Mouse (Mus musculus): ENCODE results near the gene Chek1. TPM values are rescaled to one million over a fixed set of nuclear protein-coding genes. Genes with fewer than 3 reads are reported as not detected.

Gene Chek1
- polyA plus RNA-seq (2016; fragmentation: Nextera tagmentation; extraction: Ambion mirVana): 24.7 and 33.8 TPM in 2 replicates

DNA sequence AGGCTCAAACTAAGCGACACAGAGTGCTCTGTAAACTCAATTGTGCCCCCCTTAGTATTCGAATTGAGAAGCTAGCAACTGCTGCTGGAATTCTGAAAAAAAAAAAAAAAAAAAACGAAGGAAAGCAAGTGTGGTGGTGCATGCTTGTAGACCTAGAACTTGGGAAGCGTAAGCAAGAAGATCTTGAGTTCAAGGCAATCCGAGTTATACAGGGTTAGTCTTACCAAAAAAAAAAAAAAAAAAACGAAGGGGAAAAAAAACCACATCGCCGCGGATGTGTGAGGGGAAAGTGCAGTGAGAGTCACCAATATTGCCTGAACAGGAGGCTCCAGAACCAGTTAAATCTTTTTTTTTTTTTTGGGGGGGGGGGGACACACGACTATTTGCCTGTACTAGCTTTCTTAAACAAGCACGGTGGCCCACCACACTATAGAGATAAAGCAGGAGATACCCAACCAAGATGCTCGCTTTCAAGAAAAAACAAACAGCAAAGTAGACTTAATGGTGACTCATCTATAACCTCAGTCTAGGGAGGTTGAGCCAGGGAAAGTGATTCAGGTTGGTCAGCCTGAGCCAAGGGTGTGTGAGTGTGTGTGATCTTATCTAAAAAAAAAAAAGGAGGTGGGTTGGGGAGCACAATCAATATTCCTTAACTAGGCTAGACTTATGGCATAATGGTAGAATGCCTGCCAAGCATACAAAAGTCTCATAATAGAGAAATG, at the start of gene Chek1:
Chek1 (minus strand) TSS at position 32 of the 722 bp plus-strand sequence.
- 9% methylated on average over 12 of the region's 12 CpGs for WGBS
- no peaks in the 10 kb centered on the region for H3K9me3 ChIP-seq (replicated peaks)
- no peak for ATAC-seq (ENCODE audit: low FRiP score)
- no peaks in the 10 kb centered on the region for H3K27me3 ChIP-seq
- peak within 1 kb of the TSS; percentile 95 for H3K4me2 ChIP-seq (replicated peaks)
- H3K4me1 ChIP-seq: peaks cover 10% of the 10 kb centered on the region
- peaks cover 10% of the 10 kb centered on the region; the same call in 1 of the 2 replicates for H3K36me3 ChIP-seq
- peak within 1 kb of the TSS; percentile 56 for H3K4me3 ChIP-seq
- peak within 1 kb of the TSS; percentile 85 for H3K27ac ChIP-seq
- peak within 1 kb of the TSS; percentile 64 for H3K9ac ChIP-seq

DNA sequence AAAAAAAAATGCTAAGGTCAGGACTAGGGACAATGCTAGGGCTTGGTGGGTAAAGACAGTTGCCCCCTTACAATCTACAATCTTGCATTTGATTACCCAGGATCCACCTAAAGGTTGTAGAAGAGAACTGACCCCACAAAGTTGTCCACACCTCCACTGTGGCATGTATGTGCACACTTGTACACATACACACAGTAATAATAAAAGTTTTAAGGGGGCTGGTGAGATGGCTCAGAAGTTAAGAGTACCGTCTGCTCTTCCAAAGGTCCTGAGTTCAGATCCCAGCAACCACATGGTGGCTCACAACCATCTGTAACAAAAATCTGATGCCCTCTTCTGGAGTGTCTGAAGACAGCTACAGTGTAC, 42.2 kb upstream of the Chek1 start:
- Histone ChIP-seq H3K36me3 (peaks cover 5% of the 10 kb centered on the region), H3K27me3 (no peaks in the 10 kb centered on the region), H3K27ac (no peak overlapping the region), H3K4me3 (no peak overlapping the region), H3K9me3 (replicated peaks) (no peaks in the 10 kb centered on the region), H3K4me2 (replicated peaks) (peak overlapping the region; percentile 72; the same call in 1 of the 2 replicates), H3K9ac (no peak overlapping the region), H3K4me1 (peaks cover 14% of the 10 kb centered on the region)
- WGBS: 82% methylated on average over 1 of the region's 1 CpGs
- no peak for ATAC-seq (ENCODE audit: low FRiP score)

DNA sequence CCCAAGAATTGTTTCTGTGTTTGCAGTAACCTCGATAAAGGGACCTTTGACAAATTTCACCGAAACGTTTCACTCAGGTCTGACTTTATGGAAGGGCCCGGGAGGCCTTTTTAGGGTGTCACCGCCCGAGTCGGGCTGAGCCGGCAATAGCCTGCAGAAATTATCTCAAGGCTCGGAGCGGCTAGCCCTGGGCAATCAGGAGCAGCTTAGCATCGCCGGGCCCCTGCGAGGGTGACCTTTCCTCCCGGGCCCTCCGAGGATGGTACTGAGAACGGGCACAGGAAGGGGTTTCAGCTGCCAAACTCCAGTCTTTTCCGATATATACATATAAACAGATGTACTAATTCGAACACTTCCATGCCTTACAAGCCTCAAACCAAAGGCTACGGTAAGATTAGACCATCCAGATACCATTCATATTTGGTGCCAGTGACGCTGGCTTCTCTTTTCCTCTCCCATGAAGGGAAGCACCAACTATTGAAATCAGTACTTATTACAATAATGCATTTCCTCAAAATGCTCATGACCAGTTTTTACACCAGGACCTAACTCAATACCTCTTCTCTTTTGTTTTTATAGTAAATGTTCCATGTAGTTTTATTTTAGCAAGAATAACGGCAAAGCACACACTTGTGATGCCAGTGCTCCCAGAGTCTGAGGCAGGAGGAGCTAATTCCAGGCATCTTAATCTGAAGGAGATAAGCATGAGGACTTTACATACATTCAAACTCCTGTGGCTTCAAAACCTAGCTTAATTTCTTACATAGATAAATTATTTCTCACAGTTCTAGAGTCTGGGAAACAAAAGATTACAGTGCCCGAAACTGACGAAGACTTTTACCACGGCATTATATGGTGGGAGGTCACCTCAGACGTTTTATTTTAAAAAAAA, 41.5 kb upstream of the Chek1 start:
- Histone ChIP-seq H3K4me2 (replicated peaks) (peak overlapping the region; percentile 72), H3K27me3 (no peaks in the 10 kb centered on the region), H3K36me3 (peaks cover 9% of the 10 kb centered on the region), H3K4me1 (peaks cover 14% of the 10 kb centered on the region), H3K9ac (peak overlapping the region; percentile 83), H3K9me3 (replicated peaks) (no peaks in the 10 kb centered on the region), H3K4me3 (peak overlapping the region; percentile 95), H3K27ac (peak overlapping the region; percentile 87)
- WGBS: 17% methylated on average over 25 of the region's 25 CpGs
- ATAC-seq (ENCODE audit: low FRiP score): peak; percentile 27

DNA sequence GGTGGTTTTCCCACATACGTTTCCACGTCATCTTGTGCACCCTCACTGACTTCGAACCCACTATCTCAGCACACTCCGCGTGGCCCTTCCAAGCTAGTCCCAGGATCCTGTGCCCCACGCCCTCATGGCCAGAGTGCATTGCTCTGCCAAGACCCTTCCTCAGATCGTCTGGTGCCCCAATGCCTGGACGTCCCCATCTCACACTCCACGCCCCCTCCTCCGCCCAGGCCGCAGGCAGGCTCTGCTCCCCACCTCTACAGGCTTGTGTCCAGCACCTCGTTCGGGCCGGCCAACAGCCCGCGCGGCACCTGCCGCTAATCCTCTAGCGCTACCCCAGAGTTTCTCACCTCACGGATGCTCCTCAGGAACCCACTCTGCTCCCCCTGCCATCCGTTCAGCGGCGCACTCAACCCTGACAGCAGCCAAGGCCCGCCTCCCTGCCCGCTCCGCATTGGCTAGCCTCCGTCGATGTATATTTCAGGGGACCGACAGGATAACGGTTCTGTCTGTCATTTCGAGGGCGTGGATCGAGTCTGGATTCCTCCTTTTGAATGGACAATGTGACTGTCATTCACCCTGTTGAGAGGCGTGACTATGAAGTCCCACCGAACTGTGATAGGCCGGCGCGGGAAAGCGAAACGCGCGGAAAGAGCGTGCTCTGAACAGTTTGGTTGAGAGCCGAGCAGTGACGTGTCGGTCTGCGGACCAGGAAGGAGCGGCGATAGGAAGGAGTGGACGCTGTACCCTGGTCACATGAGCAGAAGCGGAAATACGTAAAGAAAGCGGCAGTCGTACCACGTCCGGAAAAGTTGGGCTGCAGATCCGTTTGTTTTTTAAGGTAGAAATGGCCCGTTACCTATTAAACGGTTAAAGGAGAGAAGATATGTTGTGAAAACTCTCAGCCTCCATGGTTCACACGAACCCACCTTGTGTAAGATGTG, 40.6 kb upstream of the Chek1 start, which contains the start of gene Stt3a:
Stt3a (minus strand) TSS at position 477 of the 941 bp plus-strand sequence.
- peak within 1 kb of the TSS; percentile 91 for H3K9ac ChIP-seq
- H3K36me3 ChIP-seq: peaks cover 16% of the 10 kb centered on the region
- H3K4me2 ChIP-seq (replicated peaks): peak within 1 kb of the TSS; percentile 92
- H3K4me3 ChIP-seq: peak within 1 kb of the TSS; percentile 95
- H3K27ac ChIP-seq: peak within 1 kb of the TSS; percentile 87
- H3K27me3 ChIP-seq: no peaks in the 10 kb centered on the region
- peaks cover 14% of the 10 kb centered on the region for H3K4me1 ChIP-seq
- no peaks in the 10 kb centered on the region for H3K9me3 ChIP-seq (replicated peaks)
- ATAC-seq (ENCODE audit: low FRiP score): peak; percentile 100
- under 1% methylated on average over 60 of the region's 60 CpGs for WGBS

GRCm38 (mm10) chr9:36764378-36764777, 37.5 kb upstream of the Chek1 start:
- Histone ChIP-seq H3K4me3 (no peak overlapping the region), H3K4me1 (peaks cover 14% of the 10 kb centered on the region), H3K4me2 (replicated peaks) (no peak overlapping the region), H3K27ac (no peak overlapping the region), H3K9me3 (replicated peaks) (no peaks in the 10 kb centered on the region), H3K27me3 (no peaks in the 10 kb centered on the region), H3K9ac (no peak overlapping the region), H3K36me3 (peaks cover 32% of the 10 kb centered on the region)
- 100% methylated on average over 1 of the region's 1 CpGs for WGBS
- ATAC-seq (ENCODE audit: low FRiP score): no peak

- peak overlapping the region; percentile 85 for H3K27ac ChIP-seq
- H3K27me3 ChIP-seq: no peaks in the 10 kb centered on the region
- H3K9me3 ChIP-seq (replicated peaks): no peaks in the 10 kb centered on the region
- H3K4me1 ChIP-seq: peaks cover 10% of the 10 kb centered on the region
- peak overlapping the region; percentile 95 for H3K4me2 ChIP-seq (replicated peaks)
- WGBS: under 1% methylated on average over 53 of the region's 53 CpGs
- peak; percentile 96 for ATAC-seq (ENCODE audit: low FRiP score)
- peak overlapping the region; percentile 64 for H3K9ac ChIP-seq
- H3K4me3 ChIP-seq: peak overlapping the region; percentile 56
- peaks cover 13% of the 10 kb centered on the region for H3K36me3 ChIP-seq
These were observed 483 bp downstream of the Chek1 start for GRCm38 (mm10) chr9:36726131-36727033.

DNA sequence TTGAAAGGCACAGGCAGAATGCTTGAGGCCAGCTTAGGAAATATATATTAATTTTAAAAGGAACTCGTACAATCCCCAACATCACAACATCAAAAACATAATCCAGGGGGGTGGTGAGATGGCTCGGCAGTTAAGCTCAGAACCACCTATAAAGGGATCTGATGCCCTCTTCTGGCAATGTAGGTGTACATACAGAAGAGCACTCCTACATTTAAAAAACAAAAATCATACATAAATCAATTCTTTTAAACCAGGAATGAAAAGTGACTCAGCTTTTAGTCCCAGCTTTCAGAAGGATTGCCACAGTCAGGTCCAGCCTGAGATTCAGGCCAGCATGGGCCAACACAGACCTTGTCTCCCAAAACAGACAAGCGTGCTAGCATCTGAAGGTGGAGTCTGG, 10.2 kb downstream of the Chek1 start:
- Histone ChIP-seq H3K36me3 (peaks cover 21% of the 10 kb centered on the region), H3K27ac (no peak overlapping the region), H3K4me1 (no peaks in the 10 kb centered on the region), H3K9ac (no peak overlapping the region), H3K27me3 (no peaks in the 10 kb centered on the region), H3K4me2 (replicated peaks) (no peak overlapping the region), H3K4me3 (no peak overlapping the region), H3K9me3 (replicated peaks) (no peaks in the 10 kb centered on the region)
- no peak for ATAC-seq (ENCODE audit: low FRiP score)
- 81% methylated on average over 3 of the region's 3 CpGs for WGBS

DNA sequence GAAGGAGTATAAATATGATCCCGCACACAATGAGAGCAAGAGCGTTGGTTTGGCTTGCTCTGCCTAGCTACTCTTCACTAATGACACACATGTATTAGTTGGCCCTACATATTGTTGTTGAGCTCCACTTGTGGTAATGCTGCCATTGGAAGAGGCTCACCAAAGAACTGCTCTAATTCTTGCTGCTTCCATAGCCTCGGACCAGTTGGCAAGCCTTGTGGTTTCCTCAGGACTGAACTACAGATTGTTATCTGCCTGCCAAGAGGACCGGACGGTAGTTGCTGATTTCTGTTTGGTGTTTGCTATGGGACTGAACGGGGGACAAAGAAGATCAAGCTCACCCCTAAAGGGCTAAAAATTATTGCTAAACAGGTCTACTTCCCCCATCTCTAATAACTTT, 19.6 kb downstream of the Chek1 start:
- H3K27ac ChIP-seq: no peak overlapping the region
- H3K4me2 ChIP-seq (replicated peaks): no peak overlapping the region
- no peaks in the 10 kb centered on the region for H3K4me1 ChIP-seq
- no peaks in the 10 kb centered on the region for H3K27me3 ChIP-seq
- H3K9ac ChIP-seq: no peak overlapping the region
- H3K36me3 ChIP-seq: peaks cover 5% of the 10 kb centered on the region; the same call in 1 of the 2 replicates
- H3K9me3 ChIP-seq (replicated peaks): no peaks in the 10 kb centered on the region
- no peak overlapping the region for H3K4me3 ChIP-seq
- no peak for ATAC-seq (ENCODE audit: low FRiP score)
- WGBS: 94% methylated on average over 6 of the region's 6 CpGs

DNA sequence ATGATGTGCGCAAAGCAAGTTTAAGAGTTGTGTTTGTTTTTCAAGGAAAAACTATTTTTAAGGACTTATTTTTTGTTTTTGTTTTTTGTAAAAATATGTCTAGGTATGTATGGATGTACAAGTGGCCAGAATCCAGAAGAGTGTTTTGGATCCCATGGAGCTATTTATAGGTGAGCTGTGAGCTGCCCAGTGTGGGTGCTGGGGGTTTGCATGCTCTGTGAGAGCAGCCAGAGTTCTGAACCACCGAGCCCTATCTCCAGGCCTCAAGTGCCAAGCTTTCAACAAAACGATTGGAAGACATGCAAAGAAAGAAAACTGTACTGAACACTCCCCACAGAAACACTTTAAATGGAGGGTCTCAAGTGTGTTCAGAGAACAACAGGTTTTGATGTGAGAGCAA, 20.9 kb downstream of the Chek1 start:
- H3K36me3 ChIP-seq: peaks cover 5% of the 10 kb centered on the region; the same call in 1 of the 2 replicates
- WGBS: 85% methylated on average over 3 of the region's 3 CpGs
- no peak for ATAC-seq (ENCODE audit: low FRiP score)
- no peak overlapping the region for H3K27ac ChIP-seq
- H3K9ac ChIP-seq: no peak overlapping the region
- no peak overlapping the region for H3K4me2 ChIP-seq (replicated peaks)
- no peaks in the 10 kb centered on the region for H3K9me3 ChIP-seq (replicated peaks)
- H3K4me1 ChIP-seq: no peaks in the 10 kb centered on the region
- no peaks in the 10 kb centered on the region for H3K27me3 ChIP-seq
- no peak overlapping the region for H3K4me3 ChIP-seq

DNA sequence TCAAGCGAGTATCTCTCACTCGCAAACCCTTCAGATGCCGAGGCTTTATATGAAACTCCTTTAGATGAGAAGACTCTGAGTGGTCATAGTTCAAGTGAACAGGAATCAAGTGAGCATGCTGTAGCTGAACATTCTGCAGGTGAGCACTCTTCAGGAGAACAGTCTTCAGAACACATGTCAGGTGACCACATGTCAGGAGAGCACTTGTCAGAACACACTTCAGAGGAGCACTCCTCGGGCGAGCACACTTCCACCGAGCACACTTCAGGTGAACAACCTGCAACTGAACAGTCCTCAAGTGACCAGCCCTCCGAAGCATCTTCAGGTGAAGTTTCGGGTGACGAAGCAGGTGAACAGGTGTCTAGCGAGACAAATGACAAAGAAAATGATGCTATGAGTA, 32.6 kb downstream of the Chek1 start:
- Histone ChIP-seq H3K27ac (no peak overlapping the region), H3K4me3 (no peak overlapping the region), H3K36me3 (no peaks in the 10 kb centered on the region), H3K27me3 (no peaks in the 10 kb centered on the region), H3K9me3 (replicated peaks) (no peaks in the 10 kb centered on the region), H3K4me2 (replicated peaks) (no peak overlapping the region), H3K9ac (no peak overlapping the region), H3K4me1 (no peaks in the 10 kb centered on the region)
- no peak for ATAC-seq (ENCODE audit: low FRiP score)
- 93% methylated on average over 10 of the region's 10 CpGs for WGBS

DNA sequence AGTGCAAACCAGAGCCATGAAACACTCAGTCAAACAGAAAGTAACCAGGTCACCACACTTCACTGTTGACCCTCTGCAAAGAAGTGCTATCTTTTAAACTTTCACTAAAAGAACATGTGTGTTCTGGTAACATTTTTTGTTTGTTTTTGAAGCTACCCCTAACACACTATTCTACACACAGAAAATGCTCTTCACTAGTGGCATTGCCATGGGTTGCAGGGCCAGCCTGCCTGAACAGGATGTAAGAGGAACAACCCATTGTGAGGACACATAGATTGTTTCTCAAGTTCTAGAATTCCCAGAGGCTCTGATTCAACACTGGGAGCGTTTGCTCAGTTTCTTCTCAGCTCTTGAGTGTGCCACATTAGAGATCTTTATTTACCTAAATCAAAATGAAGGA, 33.9 kb downstream of the Chek1 start, which contains the start of gene Acrv1:
Acrv1 (plus strand) TSS at position 301 of the 400 bp plus-strand sequence.
- Histone ChIP-seq H3K4me1 (no peaks in the 10 kb centered on the region), H3K4me2 (replicated peaks) (no peak within 1 kb of the TSS), H3K9me3 (replicated peaks) (no peaks in the 10 kb centered on the region), H3K27me3 (no peaks in the 10 kb centered on the region), H3K36me3 (no peaks in the 10 kb centered on the region), H3K9ac (no peak within 1 kb of the TSS), H3K4me3 (no peak within 1 kb of the TSS), H3K27ac (no peak within 1 kb of the TSS)
- WGBS: 68% methylated on average over 1 of the region's 1 CpGs
- no peak for ATAC-seq (ENCODE audit: low FRiP score)

Data from hindbrain, embryonic 12.5 days (tissue).